Mouse (Mus musculus) thymus, adult 2 months (tissue): ENCODE results near the gene Klrd1. TPM values are rescaled to one million over a fixed set of nuclear protein-coding genes. Genes with fewer than 3 reads are reported as not detected.

Source experiments
- DNase-seq: peaks from one replicate; pipeline ENCODE4 v3.0.0; 2021
- H3K27ac ChIP-seq: fragments of 200-500 bp; 2 replicates; pipeline ENCODE4 v1.5.1; 2012; ENCODE audit warnings: low read length, control low read depth; ENCODE audit not compliant: control insufficient read depth, insufficient read depth
- H3K27me3 ChIP-seq: fragments of 200-500 bp; 2 replicates; pipeline ENCODE4 v1.6.1; 2012; ENCODE audit warnings: mild to moderate bottlenecking, low read length, moderate library complexity, mixed read lengths; ENCODE audit not compliant: control insufficient read depth, insufficient read depth
- H3K36me3 ChIP-seq: fragments of 200-500 bp; 2 replicates; pipeline ENCODE4 v1.6.1; 2012; ENCODE audit warnings: mild to moderate bottlenecking, low read length, moderate library complexity; ENCODE audit not compliant: control insufficient read depth, insufficient read depth
- H3K4me1 ChIP-seq: fragments of 200-500 bp; replicated peaks from 2 replicates; pipeline ENCODE4 v1.6.1; 2012; ENCODE audit warnings: low read length; ENCODE audit not compliant: control insufficient read depth, insufficient read depth
- H3K4me3 ChIP-seq: fragments of 200-500 bp; 2 replicates; pipeline ENCODE4 v1.5.1; 2012; ENCODE audit warnings: mild to moderate bottlenecking, low read length, control low read depth, moderate library complexity; ENCODE audit not compliant: control insufficient read depth, insufficient read depth
- CTCF ChIP-seq: fragments of 200-500 bp; IDR thresholded peaks from 2 replicates; pipeline ENCODE4 v1.5.1; 2012; ENCODE audit warnings: mild to moderate bottlenecking, control low read depth, low read length, moderate library complexity, borderline replicate concordance; ENCODE audit not compliant: control insufficient read depth, poor library complexity, insufficient read depth; ENCODE audit errors: extremely low read depth
- POLR2A ChIP-seq: fragments of 200-500 bp; IDR thresholded peaks from 2 replicates; pipeline ENCODE4 v1.6.1; 2012; ENCODE audit warnings: mild to moderate bottlenecking, low read length, control low read depth, moderate library complexity; ENCODE audit not compliant: control insufficient read depth, poor library complexity, insufficient read depth; ENCODE audit errors: extremely low read depth
- WGBS: fragments of 180-500 bp; shearing (Covaris S2); methylation state at CpG from one replicate; pipeline ENCODE4 v1.1.7; 2018; 5-methylcytosine and 5-hydroxymethylcytosine counted together
- polyA plus RNA-seq: library from polyadenylated mRNA; depleted of rRNA; stranded (reverse); fragments of >200 nt; gene quantifications from 2 replicates; pipeline ENCODE4 v1.2.3, GENCODE M21; 2012

The Klrd1 gene
- polyA plus RNA-seq, 1 experiment = 1.1 TPM

GRCm38 (mm10) chr6:129557298-129558023, 34.1 kb upstream of the Klrd1 start:
- TF ChIP-seq CTCF = no peak
- TF ChIP-seq POLR2A = no peak
- DNase-seq = no peak
- Histone ChIP-seq H3K4me1 (no peaks in the 10 kb centered on the region), H3K27ac (no peak overlapping the region), H3K4me3 (no peak overlapping the region), H3K36me3 (no peaks in the 10 kb centered on the region), H3K27me3 (no peaks in the 10 kb centered on the region)

DNA sequence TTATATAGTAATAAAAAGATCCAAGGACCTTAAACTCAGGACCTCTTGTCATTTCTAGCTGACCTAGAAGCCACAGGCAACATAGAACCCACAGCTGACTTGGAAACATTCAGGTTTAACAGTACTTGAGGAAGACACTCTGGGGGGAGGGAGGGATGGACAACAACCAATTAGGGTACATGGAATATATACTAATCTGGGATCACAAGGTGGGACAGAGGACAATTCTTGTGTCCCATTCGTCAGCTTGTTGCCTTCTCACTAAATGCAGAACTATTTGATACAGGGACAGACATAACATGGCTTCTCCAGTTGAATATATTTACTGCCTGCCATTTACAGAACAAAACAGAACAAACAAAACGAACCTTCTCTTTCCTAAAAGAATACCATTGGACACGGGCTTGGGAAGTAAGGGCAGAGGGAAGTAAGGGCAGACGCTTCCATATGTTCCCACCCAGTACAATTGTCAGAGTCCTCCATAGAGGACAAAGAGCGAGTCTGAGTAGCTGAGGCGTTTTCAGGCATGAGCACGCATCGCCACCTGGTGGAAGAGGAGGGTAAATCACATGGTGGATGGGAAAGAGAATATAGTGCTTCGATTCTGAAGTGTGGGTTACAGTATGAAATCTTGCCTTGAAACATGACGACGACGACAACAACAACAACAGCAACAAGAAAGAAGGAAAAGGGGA, 32.5 kb upstream of the Klrd1 start:
- DNase-seq = peak; percentile 72
- Histone ChIP-seq H3K36me3 (no peaks in the 10 kb centered on the region), H3K27ac (no peak overlapping the region), H3K4me3 (no peak overlapping the region), H3K27me3 (no peaks in the 10 kb centered on the region), H3K4me1 (no peaks in the 10 kb centered on the region)
- TF ChIP-seq CTCF = no peak
- no peak for TF ChIP-seq POLR2A
- 14% methylated on average over 12 of the region's 12 CpGs for WGBS

GRCm38 (mm10) chr6:129559641-129560027, 31.9 kb upstream of the Klrd1 start:
- Histone ChIP-seq H3K36me3 (no peaks in the 10 kb centered on the region), H3K4me3 (no peak overlapping the region), H3K27ac (no peak overlapping the region), H3K27me3 (no peaks in the 10 kb centered on the region), H3K4me1 (no peaks in the 10 kb centered on the region)
- no peak for DNase-seq
- TF ChIP-seq CTCF (no peak), POLR2A (no peak)
- 66% methylated on average over 4 of the region's 4 CpGs for WGBS

- H3K36me3 ChIP-seq = no peaks in the 10 kb centered on the region
- 28% methylated on average over 2 of the region's 2 CpGs for WGBS
- H3K27me3 ChIP-seq = no peaks in the 10 kb centered on the region
- no peak for TF ChIP-seq POLR2A
- TF ChIP-seq CTCF = no peak
- no peaks in the 10 kb centered on the region for H3K4me1 ChIP-seq
- H3K4me3 ChIP-seq = no peak overlapping the region
- H3K27ac ChIP-seq = no peak overlapping the region
- no peak for DNase-seq
Observed at GRCm38 (mm10) chr6:129565257-129565656, 26.3 kb upstream of the Klrd1 start.

DNA sequence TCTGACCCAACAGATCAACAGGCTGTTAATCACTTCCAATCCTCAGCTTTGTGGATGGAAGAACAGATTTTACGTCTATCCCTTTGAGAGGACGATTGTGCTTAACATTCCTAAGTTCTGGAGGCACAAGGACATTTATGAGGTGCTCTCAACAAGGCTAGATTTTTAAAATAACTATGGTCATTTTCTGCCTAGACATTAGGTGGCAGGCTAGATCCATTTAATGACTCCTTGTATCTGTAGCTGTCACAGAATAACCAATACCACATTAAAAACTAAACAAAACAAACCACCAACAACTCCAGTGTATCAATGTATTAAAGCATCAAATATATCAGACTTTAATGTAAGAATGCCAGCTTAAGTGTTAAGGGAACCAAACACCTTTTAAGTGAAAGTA, 16.3 kb upstream of the Klrd1 start:
- no peak for TF ChIP-seq POLR2A
- TF ChIP-seq CTCF = no peak
- no peak overlapping the region for H3K27ac ChIP-seq
- 24% methylated on average over 2 of the region's 2 CpGs for WGBS
- H3K4me1 ChIP-seq = no peaks in the 10 kb centered on the region
- no peaks in the 10 kb centered on the region for H3K36me3 ChIP-seq
- H3K27me3 ChIP-seq = no peaks in the 10 kb centered on the region
- no peak overlapping the region for H3K4me3 ChIP-seq
- DNase-seq = no peak

DNA sequence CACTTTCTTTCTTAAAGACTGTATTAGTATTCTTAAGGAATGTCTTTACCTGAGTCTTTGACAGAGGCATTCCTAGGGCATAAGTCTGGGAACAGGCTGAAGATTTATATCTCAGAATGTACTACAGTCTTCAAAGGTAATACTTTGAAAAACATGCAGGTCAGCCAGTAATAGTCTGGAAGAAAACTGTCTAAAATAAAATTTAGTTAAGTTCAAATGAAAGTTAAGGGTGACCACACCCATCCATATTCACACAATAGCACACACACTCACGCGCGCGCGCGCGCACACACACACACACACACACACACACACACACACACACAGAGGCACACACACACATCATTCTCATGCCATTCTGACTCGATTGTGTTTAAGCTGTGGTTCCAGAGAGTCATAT, 14.0 kb upstream of the Klrd1 start, which contains the start of gene Klre1:
Klre1 (plus strand) TSS at position 301 of the 400 bp plus-strand sequence.
- no peak for DNase-seq
- Histone ChIP-seq H3K4me3 (no peak within 1 kb of the TSS), H3K27me3 (no peaks in the 10 kb centered on the region), H3K27ac (no peak within 1 kb of the TSS), H3K36me3 (no peaks in the 10 kb centered on the region), H3K4me1 (no peaks in the 10 kb centered on the region)
- no peak for TF ChIP-seq CTCF
- no peak for TF ChIP-seq POLR2A
- WGBS = 95% methylated on average over 8 of the region's 8 CpGs
